In genomic region chr9:121382568-121382967, GRCm38 (mm10) we compare ENCODE assay signal across 8 mouse cellular contexts.
DNase-seq lines count a peak whose midpoint lies in the region; ATAC-seq lines count a peak whose summit lies in the region.

No protein-coding gene starts in this region.

- no peaks in the 10 kb centered on the region for H3K36me3 ChIP-seq in kidney, embryonic 14.5 days (ENCODE audit: control insufficient read depth, insufficient read depth, low read length)
- no peaks in the 10 kb centered on the region for H3K36me3 ChIP-seq in intestine, embryonic 16.5 days (ENCODE audit: control insufficient read depth, insufficient read depth, low read length)

- no peaks in the 10 kb centered on the region for H3K27me3 ChIP-seq in kidney, embryonic 14.5 days (ENCODE audit: control insufficient read depth, insufficient read depth, low read length)
- no peaks in the 10 kb centered on the region for H3K27me3 ChIP-seq in intestine, embryonic 16.5 days (replicated peaks; ENCODE audit: control insufficient read depth, insufficient read depth, low read length)

- 92% methylated on average over 14 of the region's 14 CpGs for WGBS in kidney, embryonic 14.5 days
- 90% methylated on average over 14 of the region's 14 CpGs for WGBS in intestine, embryonic 16.5 days

- DNase-seq in kidney, adult 11 months, result peak; percentile 84
- peak; percentile 84 for DNase-seq in cerebellum, adult 9-11 months
- DNase-seq in lung, postnatal 36 days, result peak; percentile 87
- DNase-seq in gastrocnemius, postnatal 36 days, result no peak
- no peak for DNase-seq in gastrocnemius, adult 8-10 months (ENCODE audit: low spot score in 2 of 2)
- DNase-seq in thymus, postnatal 25 days, result no peak

- H3K4me3 ChIP-seq in kidney, embryonic 14.5 days (ENCODE audit: low read length), result no peak overlapping the region
- no peak overlapping the region for H3K4me3 ChIP-seq in intestine, embryonic 16.5 days (ENCODE audit: low read length)

- H3K27ac ChIP-seq in kidney, embryonic 14.5 days (ENCODE audit: low read depth, low read length), result no peak overlapping the region
- no peak overlapping the region; the same call in 1 of the 2 replicates for H3K27ac ChIP-seq in intestine, embryonic 16.5 days (ENCODE audit: low read length)

- H3K4me2 ChIP-seq in kidney, embryonic 14.5 days (replicated peaks; ENCODE audit: low read depth, low read length), result no peak overlapping the region
- peak overlapping the region; percentile 6; the same call in 1 of the 2 replicates for H3K4me2 ChIP-seq in intestine, embryonic 16.5 days (ENCODE audit: low read depth, low read length)

- no peak for ATAC-seq in kidney, embryonic 14.5 days (ENCODE audit: low FRiP score, low TSS enrichment)
- ATAC-seq in intestine, embryonic 16.5 days, result peak; percentile 60

- H3K9me3 ChIP-seq in kidney, embryonic 14.5 days (ENCODE audit: control insufficient read depth, low read length), result no peaks in the 10 kb centered on the region
- no peaks in the 10 kb centered on the region for H3K9me3 ChIP-seq in intestine, embryonic 16.5 days (ENCODE audit: control insufficient read depth, low read length)

- no peak overlapping the region for H3K9ac ChIP-seq in kidney, embryonic 14.5 days (ENCODE audit: low read depth, low read length)
- H3K9ac ChIP-seq in intestine, embryonic 16.5 days (ENCODE audit: low read depth, low read length), result no peak overlapping the region

- 0 out of 2 replicates have a peak, but pooled peaks cover 4% of the 10 kb centered on the region for H3K4me1 ChIP-seq in kidney, embryonic 14.5 days (ENCODE audit: control insufficient read depth, insufficient read depth, low read length)
- peaks cover 36% of the 10 kb centered on the region for H3K4me1 ChIP-seq in intestine, embryonic 16.5 days (ENCODE audit: control insufficient read depth, insufficient read depth, low read length)

- intact Hi-C loops in gastrocnemius, postnatal 36 days (cut with DNase I), result loop anchor here (5.0 kb wide), 2 partner anchors 225 to 790 kb away; no protein-coding TSS in a partner anchor

Comparison
In these comparisons a context has a peak if more than half of its experiments do, and no peak if none do; other contexts are left out.
1. DNase-seq: peak in kidney, adult 11 months (single experiment), cerebellum, adult 9-11 months (single experiment) and lung, postnatal 36 days (single experiment); none in gastrocnemius, postnatal 36 days (0 of 2), gastrocnemius, adult 8-10 months (0 of 2) and thymus, postnatal 25 days (single experiment).